Mouse (Mus musculus): ENCODE results near the gene Tuft1.
"Not testable (repeated sequence)": the region's sequence is repeated elsewhere in the genome, so short reads cannot be mapped to it uniquely, and the experiment has no call there.

The Tuft1 gene

GRCm38 (mm10) chr3:94658740-94659095, at the start of gene Tuft1:
Tuft1 (minus strand) TSS chr3:94658872.
- not testable (repeated sequence) for DNase-seq (ENCODE audit: low spot score)

DNA sequence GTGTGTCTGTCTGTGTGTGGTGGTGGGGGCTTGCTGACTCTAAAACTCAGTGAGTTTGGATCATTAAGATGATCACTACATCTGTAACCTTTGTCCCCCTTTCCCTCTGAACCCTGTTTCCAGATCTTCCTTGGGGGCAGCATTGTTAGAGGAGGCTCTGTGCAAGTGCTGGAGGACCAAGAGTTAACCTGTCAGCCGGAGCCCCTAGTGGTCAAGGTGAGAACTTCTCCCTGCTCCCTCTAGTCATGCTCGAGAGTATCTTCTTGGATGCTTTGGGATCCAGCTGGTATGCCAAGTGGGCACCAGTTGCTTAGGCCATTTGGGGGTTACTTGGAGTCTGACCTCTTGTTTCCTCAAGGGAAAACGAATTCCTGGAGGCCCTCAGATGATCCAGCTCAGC, 44.7 kb upstream of the Tuft1 start:
- not testable (repeated sequence) for DNase-seq (ENCODE audit: low spot score)

- no peak for DNase-seq (ENCODE audit: low spot score)
These were observed 44.2 kb upstream of the Tuft1 start for GRCm38 (mm10) chr3:94702856-94703255.

GRCm38 (mm10) chr3:94702163-94702810, 43.6 kb upstream of the Tuft1 start:
- DNase-seq (ENCODE audit: low spot score) = not testable (repeated sequence)

GRCm38 (mm10) chr3:94696257-94696656, 37.6 kb upstream of the Tuft1 start:
- DNase-seq (ENCODE audit: low spot score) = not testable (repeated sequence)

DNA sequence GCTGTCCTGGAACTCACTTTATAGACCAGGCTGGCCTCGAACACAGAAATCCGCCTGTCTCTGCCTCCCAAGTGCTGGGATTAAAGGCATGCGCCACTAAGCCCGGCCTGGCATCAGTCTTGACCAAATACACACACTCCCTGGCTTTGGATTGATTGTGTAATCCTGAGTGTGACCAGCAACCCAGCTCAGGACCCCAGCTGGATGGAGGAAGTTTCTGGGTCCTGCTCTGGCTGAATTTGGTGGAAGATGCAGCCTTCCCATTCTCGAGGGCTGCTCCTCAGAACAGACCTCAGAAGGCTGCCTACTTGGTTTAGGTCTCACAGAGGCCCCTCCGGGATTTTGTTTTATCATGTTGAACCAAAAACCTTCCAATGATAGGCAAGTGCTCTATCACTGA, 36.9 kb upstream of the Tuft1 start:
- not testable (repeated sequence) for DNase-seq (ENCODE audit: low spot score)

- not testable (repeated sequence) for DNase-seq (ENCODE audit: low spot score)
These were observed 35.2 kb upstream of the Tuft1 start for GRCm38 (mm10) chr3:94693874-94694273.

DNA sequence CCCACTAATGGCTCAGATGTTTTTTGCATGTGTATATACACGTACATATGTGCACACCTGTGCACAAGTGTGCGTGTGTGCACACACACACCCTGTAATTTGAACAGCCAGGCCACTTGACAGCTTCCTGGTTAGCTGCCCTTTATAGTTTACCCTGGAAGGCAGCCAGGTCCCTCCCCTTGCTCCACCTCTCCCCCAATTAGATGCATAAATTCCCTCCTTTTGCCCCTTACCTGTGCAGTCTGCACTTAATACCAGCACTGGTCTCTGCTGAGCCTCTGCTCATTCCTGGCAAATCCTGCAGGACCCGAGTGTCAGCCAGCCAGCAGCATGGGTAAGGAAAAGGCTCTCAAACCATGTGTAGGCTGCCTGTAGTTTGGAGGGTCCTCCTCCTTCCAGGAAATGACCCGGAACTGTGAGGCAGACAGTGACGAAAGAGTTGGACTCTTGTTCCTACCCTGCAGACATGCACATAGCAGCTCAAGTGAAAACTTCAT, 34.7 kb upstream of the Tuft1 start, which contains the start of gene Selenbp2:
TSS of gene Selenbp2 (plus strand) at position 228 of the 497 bp plus-strand sequence.
- DNase-seq (ENCODE audit: low spot score) = no peak

- DNase-seq (ENCODE audit: low spot score) = not testable (repeated sequence)
These were observed 33.0 kb upstream of the Tuft1 start for GRCm38 (mm10) chr3:94691694-94692093.

DNA sequence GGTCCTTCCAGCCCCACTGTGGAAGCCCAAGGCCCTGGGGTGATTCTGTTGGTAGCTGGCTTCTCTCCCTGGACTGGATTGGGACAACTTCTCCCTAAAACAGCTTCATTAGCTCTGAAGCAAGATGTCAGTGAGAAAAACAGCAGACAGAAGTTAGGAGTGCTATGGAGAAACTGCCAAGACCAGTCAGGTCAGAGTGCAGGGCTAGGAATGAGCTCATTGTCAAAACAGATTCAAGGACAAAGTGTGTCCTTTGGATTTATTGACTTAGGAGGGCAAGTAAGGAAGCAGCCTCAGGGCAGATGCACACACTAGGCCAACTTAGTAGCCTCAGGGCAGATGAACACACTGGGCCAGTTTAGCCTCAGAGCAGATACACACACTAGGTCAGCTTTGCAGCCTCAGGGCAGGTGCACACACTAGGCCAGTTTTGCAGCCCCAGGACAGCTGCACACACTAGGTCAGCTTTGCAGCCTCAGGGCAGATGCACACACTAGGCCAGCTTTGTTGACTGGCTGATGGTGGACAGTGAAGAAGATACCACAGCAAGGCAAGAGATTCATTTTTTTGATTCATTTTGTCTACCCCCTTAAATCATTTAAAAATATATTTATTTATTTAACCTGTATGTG, 32.1 kb upstream of the Tuft1 start:
- DNase-seq (ENCODE audit: low spot score) = no peak

GRCm38 (mm10) chr3:94690162-94690561, 31.5 kb upstream of the Tuft1 start:
- DNase-seq (ENCODE audit: low spot score) = not testable (repeated sequence)

DNA sequence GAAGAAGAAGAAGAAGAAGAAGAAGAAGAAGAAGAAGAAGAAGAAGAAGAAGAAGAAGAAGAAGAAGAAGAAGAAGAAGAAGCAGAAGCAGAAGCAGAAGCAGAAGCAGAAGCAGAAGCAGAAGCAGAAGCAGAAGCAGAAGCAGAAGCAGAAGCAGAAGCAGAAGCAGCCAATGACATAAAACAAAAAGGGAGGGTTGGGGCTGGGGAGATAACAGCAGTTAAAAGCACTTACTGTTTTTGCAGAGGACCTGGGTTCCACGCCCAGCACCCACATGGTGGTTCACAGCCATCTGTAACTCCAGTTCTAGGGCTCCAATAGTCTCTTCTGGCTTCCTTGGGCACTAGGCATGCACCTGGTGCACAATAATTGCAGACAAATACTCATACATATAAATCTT, 30.5 kb upstream of the Tuft1 start:
- DNase-seq (ENCODE audit: low spot score) = not testable (repeated sequence)

GRCm38 (mm10) chr3:94688698-94689097, 30.0 kb upstream of the Tuft1 start:
- not testable (repeated sequence) for DNase-seq (ENCODE audit: low spot score)

GRCm38 (mm10) chr3:94685989-94686772, 27.5 kb upstream of the Tuft1 start:
- not testable (repeated sequence) for DNase-seq (ENCODE audit: low spot score)

- no peak for DNase-seq (ENCODE audit: low spot score)
These were observed 25.0 kb upstream of the Tuft1 start for GRCm38 (mm10) chr3:94683646-94684045.

- no peak for DNase-seq (ENCODE audit: low spot score)
These were observed 22.1 kb upstream of the Tuft1 start for GRCm38 (mm10) chr3:94680783-94681182.

GRCm38 (mm10) chr3:94680032-94680431, 21.4 kb upstream of the Tuft1 start:
- DNase-seq (ENCODE audit: low spot score) = not testable (repeated sequence)

DNA sequence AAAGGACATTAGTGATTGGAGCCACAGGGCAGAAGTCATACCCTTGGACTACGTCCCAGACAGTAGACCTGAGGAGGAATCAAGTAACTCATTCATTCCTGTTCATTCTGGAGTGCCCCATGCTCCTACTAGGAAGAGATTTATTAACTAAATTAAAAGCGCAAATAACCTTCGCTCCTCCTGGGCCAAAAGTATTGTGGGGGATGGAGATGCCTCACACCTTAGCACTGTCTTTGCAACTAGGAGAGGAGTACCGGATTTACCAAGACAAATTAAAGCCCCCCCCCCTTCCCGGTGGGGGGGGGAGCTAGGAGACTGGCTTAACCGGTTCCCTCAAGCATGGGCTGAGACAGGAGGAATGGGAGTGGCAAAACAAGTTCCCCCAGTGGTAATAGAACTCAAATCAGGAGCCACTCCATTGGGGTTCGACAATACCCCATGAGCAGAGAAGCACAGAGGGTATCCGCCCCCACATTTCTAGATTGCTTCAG, 20.7 kb upstream of the Tuft1 start:
- no peak for DNase-seq (ENCODE audit: low spot score)

GRCm38 (mm10) chr3:94675101-94675500, 16.4 kb upstream of the Tuft1 start:
- DNase-seq (ENCODE audit: low spot score) = not testable (repeated sequence)

- DNase-seq (ENCODE audit: low spot score) = not testable (repeated sequence)
These were observed 7.2 kb upstream of the Tuft1 start for GRCm38 (mm10) chr3:94665896-94666295.

DNA sequence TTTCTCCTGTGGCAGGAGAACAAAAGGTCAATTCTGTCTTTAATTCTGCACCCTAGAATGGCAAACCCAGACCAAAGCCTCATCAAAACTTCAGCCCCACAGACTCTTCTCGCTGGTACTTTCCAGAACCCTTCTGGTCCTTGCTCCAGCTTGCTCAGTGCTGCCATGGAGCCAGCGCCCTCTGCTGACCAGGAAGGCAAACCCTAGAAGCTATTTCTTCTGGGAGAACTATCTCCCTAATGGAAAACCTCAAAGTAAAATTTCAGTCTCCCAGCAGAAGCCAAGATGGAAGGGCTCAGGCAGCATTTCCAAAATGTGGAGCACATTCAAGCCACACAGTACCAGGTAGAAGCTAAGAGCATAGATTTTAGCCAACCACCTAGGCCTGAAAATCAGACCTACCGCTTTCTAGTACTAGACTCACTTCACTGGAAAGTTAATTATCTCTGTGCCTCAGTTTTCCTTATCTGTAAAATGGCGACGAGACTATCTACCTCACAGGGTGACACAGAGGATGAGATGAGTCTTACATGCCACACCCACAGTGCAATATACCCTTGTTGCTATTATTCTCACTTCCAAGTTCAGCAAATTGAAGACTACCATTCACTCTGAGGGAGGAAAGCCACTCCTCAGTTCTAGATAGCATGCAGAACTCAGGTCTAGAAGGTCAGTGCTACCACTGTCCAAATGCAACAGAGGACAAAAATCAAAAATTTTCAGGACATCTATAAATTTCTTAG, 6.6 kb upstream of the Tuft1 start:
- not testable (repeated sequence) for DNase-seq (ENCODE audit: low spot score)

GRCm38 (mm10) chr3:94660841-94661240, 2.2 kb upstream of the Tuft1 start:
- DNase-seq (ENCODE audit: low spot score) = not testable (repeated sequence)
